Mouse (Mus musculus) heart, adult 11 months (tissue): Measurements from ENCODE around the gene Zfp750.

Experiments
- DNase-seq: peaks from one replicate; pipeline ENCODE4 v3.0.0; 2022

Gene Zfp750

DNA sequence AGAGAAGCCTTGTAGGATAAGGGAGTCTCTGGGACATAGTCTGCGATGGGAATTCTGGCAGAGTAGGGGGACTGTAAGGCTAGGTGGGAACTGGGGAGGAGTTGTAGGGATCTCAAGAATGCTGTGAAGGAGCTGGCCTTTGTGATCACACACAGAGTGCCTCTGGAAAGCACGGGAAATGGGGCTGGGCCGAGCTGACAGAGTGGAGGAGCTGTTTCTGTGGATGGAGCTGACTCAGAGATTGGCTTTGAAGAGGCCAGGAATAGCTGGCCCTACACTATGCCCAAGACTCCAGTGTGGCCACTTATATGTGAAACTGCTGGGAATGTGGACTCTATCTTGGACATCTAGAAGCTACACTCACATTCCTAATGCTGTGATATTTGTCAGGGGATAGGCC, 17.4 kb upstream of the Zfp750 start:
- no peak for DNase-seq

DNA sequence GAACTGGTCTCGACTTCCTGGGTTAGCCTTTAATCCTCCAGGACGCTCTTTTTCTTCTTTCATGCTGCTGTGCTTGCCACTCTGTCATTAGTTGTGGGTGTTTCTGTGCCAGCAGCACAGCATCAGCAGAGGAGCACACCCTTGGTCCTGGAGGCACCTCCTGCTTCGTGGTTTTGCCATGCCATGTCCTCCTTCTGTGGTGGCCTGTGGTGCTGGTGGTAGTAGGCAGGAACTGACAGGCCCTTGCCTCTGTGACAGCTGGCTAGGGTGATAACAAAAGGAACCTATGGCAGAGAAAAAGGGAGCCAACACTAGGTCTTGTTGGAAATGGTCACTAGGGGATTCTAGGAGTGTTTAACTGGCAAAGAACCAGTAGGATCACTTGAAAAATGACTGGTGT, 10.6 kb upstream of the Zfp750 start:
- no peak for DNase-seq

DNA sequence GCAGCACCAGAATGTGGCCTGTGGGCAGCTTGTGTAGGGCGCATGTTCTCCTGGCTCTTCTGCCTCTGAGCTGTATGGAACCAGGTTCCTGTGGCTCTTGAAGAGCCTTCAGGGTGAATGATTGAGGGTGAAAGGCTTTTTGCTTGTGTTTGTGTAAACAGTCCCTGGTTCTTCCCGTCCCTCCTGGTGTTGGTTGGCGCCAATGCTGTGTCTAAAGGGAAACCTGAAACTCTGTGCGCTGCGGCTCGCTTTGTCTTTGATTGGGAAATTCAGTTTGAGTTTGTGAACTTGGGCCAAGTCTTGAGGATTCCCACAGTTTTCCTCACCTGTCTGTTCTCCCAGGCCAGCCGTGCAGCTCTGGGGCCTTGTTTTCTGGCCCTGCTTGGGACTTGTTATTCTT, 5.1 kb upstream of the Zfp750 start:
- no peak for DNase-seq

DNA sequence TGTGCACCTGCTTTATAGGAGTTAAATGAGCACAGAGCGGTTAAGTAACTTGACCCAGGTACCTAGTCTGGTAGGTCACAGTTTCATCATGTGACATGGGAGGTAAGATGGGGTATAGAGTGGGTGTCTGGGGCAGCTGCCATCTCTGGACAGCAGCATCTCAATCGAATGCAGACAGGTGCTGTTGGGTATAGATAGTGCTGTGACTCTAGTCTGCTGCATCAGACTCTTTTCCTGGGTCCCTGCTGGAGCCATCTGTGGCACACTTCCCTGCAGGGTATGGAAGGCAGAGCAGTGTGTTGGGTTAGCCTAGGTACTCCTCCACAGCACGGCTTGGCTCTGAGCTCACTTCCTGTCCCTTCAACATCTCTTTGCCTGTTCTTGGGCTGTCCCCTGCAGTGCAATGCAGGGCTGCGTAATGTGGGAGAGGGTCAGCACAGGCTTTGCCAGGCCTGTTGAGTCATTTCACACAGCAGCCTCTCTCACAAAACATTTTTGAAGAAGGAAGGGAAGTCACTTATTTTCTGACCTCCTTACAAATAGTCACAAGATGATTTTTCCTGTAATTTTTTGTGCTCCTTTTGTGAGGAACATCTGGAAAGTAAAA, 3.1 kb upstream of the Zfp750 start:
- no peak for DNase-seq

DNA sequence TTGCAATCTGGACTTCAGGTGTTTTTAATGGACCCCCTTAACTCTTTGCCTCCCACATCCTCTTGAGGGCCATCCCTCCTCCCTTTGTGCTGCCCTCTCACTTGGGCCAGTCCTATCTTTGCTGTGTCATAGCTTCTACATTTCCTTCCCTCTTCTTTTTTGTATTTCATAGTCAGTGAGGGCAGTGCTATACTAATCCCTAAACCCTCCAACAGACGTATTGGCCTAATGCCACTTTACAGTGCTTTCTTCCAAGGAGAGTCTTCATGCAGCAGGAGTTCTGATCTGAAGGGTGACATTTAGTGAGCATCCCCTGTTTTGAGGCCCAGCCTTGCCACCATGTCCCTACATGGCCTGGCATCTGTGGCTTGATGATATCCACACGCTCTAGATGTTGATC, 1.6 kb upstream of the Zfp750 start:
- DNase-seq, result no peak

DNA sequence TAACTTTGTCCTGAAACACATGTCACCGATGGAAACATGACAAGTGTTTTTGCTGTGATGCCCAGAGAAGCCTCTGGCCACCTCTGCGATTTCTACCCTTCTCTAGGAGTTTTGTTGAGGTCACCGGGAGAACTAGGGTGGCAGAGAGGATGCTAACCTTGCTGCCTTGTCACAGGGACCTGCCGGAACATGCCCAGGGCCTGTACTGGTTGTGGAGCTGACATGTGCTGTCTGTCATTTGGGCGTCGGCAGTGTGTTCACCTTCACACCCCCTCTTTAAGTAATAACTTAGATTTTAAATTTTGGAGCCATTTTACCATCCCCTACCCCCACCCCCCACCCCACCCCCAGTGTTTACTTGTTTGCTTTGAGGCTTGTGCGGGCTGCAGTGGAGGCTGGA, 570 bp upstream of the Zfp750 start:
- no peak for DNase-seq

DNA sequence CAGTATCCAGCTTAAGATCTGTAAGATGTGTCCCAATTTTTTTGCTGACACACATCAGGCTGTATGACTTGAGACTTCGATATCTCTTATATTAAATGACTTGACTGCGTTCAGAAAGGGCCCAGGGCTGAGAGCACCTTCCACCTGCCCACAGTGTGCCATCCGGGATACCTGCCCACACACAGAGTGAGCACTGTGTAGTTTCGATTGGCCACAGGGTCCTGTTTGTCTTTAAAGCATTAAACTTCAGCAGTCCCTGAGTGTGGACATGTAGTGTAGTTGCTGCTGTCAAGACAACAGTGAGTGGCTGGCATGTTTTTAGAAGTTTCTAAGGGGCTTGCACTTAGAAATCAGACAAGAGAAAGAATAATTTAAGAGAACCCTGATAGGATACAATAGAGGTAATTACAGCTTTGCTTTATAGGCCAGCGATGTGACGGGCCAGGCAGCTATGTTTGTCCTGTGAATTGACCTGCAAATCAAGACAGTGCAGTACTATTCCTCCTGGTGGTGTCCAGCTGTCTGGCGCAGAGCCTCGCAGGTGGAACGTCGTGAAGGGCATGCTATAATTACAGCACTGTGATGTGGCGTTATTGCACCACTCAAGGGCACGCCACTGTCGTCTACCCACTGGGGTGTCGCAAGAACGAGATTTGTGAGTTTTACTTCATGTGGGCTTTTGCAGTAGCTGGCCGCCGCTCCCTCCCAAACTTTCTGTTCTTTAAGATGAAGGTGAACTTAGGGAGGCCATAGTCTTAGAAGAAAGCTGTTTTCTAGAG, 1.3 kb downstream of the Zfp750 start:
- peak; percentile 92 for DNase-seq

DNA sequence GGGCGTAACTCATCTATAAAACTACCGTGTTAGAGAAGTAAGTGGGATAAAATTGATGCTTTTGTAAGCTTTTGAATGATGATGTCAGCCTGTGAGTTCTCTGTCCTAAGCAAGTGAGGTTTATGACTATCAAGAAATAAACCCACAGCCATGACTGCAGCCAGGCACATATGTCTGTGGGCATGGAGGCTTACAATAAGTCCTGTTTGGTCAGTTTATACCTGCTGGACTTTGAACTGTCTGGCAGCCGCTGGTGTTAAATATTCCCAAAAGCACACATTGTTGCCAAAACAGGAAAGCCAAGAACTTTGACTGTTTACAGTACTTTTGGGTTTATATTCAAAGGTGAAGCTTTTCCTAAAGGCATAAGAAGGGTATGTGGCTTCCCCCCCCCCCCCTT, 2.2 kb downstream of the Zfp750 start:
- no peak for DNase-seq

DNA sequence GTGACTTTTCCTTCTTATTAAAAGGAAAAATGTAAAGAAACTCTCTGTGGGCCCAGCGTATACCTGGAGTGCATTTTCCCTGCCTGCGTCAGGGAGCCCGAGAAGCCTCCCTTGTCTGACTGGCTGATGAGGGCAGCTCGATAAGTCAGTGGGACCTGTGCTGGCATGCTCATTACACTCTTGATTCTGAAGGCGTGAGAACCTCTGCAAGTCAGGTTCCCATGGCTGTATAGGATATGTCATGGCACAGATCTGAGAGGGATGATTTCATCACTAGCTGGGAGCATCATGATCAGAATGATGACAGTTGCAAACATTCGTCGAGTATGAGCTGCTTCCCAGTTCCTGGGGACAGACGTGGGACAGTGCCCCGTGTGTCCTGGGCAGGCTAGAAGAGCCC, 3.1 kb downstream of the Zfp750 start:
- DNase-seq, result no peak

DNA sequence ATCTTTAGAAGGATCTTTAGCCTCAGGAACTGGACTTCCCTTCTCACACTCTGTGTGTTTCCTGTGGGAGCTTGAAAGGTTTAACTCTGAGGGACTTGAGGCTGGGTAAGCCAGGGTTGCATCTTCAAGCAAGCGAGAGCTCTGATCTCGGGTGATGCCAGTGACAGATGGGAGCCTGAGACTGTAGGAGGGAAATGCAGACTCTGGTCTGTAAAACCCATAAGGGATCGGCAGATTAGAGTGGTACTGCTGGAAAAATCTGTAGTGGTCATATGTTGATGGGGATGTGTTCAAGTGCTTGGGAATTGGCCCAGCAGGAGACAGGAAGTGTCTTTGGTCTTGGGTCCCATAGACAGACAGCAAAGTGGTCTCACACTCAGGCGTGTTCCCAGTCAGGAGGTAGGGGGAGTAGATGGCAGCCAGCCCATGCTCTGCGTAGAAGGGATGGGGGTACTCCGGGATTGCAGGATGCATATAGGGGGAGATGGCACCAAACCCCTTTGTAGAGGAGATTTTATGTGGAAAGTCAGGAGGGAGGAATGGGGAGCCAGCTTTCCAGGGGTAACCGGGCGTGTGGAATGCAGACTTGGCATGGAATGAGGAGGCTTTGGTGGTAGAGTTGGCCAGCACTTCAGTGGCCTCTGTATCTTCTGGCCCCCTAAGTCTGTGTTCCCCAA, 6.1 kb downstream of the Zfp750 start:
- DNase-seq, result peak; percentile 86

DNA sequence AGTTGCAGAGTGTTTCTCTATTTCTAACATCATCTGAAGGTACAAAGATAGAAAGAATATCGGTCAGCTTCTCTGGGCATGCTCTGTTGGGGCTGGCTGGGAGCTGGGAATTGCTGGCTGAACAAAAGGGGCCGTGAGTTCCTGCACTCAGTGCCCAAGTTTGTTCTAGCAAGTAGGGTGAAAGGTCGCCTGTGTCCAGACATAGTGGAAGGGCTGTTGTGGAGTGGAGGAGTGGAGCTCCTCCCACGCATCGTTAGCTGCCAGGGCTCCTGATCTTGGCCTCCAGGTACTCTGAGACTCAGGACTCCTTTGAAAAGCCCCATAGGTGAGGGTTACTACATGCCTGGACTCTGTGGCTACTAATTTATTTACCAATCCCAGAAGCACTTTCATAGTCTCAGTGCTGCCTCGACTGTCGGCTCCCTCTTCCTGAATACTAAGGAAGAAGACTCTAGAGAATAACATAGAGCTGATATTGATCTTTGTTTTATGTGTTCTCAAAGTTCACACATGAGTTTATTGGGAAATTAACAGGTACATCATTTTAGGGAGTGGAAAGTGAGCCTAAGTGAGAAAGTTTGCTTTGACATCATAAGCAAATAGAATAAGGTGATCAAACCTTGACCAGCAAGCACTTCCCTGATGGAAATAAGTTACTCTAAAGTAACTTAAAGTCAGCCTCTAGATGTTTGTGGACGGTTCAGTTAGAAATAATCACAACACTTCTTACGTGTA, 8.5 kb downstream of the Zfp750 start:
- DNase-seq, result no peak

DNA sequence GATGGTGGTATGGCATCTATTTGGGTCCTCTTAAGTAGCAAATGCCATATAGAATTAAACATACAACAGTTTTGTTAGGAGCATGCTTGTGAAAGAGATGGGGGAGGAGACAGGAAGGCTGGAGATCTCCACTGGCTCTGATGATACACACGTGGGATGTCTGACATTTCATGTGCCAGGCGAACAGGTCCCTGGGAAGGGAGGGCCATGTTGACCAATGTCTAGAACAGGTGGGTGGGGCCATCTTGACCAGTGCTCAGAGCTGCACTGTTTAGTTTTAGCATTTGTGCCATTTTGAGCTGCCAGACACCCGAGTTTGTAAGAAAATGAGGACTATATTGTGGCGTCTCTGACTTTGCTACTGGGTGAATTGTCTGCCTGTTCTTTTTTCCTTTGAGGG, 10.7 kb downstream of the Zfp750 start:
- no peak for DNase-seq

DNA sequence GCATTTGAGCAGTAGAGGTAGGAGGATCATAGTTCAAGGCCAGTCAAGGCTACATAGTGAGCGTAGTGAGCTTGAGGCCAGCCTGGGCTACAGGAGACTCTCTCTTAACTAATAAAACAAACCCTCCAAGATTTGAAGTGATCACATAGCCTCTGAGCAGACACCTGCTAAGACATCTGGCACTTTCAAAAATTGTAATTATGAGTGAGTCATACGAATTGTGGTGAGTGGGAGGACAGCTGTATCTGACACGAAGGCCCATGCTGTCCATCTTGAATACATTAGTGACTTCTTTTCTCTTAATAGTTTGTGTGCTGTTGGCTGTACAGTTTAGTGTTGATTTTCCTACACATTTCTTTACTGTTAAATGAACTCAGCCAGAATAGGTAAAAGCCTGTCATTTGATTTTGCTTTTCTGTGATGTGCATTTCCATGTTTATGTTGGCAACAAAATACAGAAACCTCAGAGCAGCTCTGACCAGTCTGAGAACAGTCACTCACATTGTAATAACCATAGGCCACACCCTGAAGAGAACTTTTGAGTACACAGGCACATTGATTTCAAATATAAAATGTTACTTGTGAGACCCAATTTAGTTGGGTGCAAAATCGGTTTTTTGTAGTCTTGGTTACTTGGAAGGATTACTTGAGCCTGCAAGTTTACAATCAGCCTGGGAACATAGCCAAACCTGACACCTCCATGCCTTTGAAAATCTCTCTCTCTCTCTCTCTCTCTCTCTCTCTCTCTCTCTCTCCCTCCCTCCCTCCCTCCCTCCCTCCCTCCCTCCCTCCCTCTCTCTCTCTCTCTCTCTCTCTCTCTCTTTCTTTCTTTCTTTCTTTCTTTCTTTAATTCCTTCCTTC, 16.9 kb downstream of the Zfp750 start:
- no peak for DNase-seq

DNA sequence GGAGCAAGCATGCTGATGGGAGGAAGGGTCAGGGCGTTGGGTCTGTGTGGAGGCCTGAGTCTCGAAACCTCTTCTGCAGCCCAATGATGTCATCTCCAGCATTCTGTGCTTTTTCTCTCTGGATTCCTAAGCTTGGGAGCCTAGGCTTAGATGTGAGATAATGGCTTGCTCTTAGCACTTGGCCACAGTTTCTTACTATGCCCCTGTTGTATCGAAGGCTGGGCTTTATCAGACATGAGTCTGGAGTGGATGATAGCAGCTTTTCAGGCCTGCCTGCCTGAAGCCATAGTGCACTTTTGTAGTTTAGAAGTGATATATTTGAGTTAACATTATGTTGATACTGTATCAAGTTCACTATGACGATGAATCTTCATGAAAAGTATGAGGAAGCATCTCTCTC, 17.6 kb downstream of the Zfp750 start:
- no peak for DNase-seq

DNA sequence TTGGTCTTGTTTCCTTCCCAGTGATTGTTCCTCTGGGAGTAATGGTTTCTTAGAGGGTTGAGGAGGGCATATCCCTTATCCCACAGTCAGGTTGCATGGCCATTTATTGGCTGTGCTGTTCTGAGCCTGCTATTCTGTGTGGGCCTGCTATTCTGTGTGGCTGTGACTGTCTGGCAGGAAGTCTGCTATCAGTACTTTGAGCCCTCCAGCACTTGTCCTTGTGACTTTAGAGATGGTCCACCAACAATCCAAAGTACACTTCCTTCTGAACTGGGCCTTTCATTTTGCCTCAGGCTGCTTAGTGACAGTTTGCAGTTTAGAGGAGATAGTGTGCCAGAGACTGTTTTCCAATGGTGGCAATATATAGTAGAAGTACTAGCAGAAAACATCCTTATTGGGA, 18.5 kb downstream of the Zfp750 start:
- no peak for DNase-seq

DNA sequence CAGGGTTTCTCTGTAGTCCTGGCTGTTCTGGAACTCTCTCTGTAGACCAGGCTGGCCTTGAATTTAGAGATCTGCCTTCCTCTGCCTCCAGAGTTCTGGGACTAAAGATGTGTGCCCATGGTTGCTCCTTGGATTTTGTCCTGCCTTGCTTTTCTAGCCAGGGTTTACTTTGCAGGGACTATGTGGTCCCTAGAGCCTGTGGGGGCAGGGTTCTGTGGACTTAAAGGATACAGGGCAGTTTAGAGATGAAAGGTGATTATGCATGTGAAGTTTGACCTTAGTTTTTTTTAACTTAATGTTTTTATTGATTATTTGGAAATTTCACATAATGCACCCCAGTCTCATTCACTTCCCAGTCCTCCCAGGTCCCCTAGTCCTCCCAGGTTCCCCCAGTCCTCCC, 28.5 kb downstream of the Zfp750 start:
- DNase-seq, result no peak

DNA sequence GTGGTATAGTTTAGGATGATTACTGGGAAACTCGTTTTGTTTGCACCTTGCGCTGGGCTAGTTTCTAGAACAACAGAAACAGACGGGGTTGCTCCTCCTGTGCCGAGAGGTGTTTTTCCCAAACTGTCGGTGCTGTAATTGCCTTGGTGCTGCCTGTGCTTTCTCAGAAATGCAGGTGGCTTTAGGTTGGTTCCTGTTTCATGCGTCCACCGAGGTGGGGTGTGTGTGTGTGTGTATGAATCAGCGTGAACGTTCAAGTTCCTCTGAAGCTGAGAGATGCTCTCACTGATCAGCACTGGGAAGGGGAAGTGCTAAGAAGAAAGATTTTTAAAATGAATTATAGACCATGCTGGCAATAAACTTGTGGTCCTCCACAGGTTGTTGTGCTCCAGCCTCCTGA, 33.3 kb downstream of the Zfp750 start:
- DNase-seq, result no peak

DNA sequence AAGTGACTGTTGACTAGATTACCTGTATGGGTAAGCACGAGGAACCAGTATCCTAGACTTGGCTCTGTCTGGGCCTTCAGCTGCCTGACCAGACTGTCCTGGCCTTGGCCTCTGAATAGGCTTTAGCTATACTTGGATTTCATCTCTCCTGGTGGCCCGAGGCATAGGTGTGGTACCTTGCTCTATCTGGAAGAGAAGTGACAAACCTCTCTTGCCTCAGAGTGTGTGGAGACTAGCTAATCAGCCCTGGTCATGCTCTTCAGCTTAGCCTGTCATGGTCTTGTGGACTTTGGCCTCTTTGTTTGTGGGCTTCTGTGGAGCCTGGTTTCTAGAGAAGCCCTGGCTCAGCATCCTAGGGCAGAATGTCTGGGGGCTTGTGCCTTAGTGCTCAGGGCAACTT, 38.0 kb downstream of the Zfp750 start:
- no peak for DNase-seq

DNA sequence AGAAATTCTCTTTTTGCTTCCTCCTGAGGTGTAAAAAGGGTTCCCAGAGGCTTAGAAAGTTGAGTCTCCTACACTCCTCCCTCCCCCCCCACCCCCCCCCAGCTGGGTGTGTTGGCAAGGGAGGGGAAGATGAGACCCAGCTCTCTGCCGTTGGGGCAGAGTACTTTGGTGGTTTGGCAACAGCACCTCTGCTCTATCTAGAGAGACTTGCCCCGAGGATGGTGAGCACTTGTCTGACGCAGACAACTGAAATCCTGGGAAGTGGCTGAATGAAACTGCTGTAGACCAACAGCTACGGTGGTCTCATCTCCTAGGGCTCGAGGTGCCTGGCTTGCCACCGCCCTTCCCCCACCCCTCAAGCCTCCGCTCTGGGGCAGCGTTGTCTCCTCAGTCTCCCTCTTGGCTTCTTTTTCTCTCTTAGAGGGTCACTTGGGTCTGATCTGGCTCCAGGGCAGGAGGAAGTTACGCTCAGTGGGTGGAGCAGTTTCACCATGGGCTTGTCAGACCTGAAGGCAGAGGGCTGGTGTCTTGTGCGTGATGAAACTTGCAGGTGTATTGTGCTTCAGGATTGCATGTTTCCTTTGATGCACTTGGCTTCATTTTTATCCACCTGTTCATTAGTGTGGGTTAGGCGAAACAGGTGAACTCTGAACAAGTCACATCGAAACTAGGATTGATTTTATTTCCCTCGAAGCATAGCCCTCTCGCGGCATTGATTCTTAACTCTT, 39.5 kb downstream of the Zfp750 start:
- DNase-seq, result no peak

DNA sequence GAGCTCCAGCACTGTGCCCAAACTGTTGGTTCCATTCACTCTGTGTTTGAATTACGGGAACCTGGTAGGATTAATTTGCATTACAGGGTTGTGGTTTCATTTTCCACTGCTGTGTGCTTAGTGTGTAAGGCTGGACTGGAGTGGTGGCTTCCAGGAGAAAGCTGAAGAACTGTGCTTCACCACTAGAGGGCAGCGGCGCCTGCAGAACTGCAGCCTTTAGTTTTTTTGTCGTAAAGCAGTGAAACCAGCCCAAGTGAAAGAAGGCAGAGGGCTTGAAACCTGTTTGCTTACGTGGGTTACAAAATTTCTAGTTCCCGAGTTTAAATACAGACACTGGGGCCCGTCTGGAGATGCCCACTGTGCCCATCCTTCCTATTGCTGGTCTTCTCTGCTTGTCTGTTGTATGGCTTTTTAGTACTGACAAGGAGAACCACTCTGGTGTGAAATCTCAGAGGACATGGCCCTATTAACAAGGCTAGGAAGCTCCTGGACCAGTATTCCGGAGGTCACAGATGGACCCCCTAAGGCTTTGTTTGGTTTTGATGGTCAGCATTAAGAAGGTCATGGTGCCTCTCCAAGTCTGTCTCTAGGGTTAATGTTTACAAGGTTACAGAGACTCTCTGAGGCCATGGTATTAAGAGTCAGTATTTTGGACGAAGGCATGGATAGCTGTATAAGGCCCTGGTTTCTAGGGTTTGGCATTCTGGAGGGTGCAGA, 43.3 kb downstream of the Zfp750 start:
- DNase-seq, result no peak

DNA sequence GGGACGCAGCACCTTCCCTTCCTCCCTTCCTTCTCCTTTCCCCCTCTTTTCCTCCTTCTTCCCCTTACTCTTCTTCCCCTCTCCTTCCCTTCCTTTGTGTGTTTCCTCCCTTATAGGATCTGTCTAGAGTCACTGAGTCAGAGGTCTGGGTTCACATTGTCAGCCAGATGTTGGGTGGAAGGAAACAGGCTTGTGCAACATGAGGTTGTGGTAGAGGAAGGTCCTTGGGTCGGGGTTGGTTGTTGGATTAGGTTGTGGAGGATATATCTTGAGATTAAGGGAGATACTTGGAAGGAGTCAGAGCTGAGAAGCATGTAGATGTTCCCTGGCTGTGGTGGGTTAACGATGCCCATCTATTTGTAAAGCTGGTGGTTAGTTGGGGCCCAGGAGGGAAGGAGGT, 44.3 kb downstream of the Zfp750 start:
- DNase-seq, result no peak
